ENCODE assay signal across 12 mouse cellular contexts in the genomic region with DNA sequence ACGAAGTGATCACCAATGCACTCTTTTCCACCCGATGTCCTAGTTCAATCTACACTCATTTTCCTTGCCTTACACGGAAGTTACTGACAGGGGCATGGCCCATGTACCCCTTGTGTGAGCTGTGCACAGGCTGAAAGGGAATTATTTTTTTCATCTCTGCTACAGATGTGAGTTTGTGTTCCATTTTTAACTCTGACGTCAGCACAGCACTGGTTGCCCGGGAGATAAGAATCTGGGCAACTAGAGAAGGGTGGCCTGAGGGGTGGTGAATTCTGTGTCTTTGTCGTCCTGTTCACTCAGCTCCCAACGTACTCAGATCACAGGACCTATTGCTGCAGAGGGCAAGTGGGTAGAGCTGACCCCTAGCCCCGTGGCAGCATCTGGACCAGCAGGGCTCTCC. TPM values are rescaled to one million over a fixed set of nuclear protein-coding genes. Genes with fewer than 3 reads are reported as not detected.
A peak's percentile ranks its signal among the peaks of the same experiment; 100 is the strongest.
DNase-seq lines count a peak whose midpoint lies in the region; ATAC-seq and TF ChIP-seq lines count a peak whose summit lies in the region.
"Had no signal": no experiment of that assay in that cellular context is flagged by ENCODE, and none has a peak within 500 bp of the region (broad histone marks: within the 10 kb centered on the region; RNA-seq: fewer than 3 reads in every experiment).

No protein-coding gene starts in this region.

- no peak overlapping the region for H3K4me2 ChIP-seq in hindbrain, postnatal 0 days (ENCODE audit: low read depth, low read length)
- no peak overlapping the region for H3K4me2 ChIP-seq in hindbrain, embryonic 11.5 days (replicated peaks; ENCODE audit: low read depth, low read length)
- H3K4me2 ChIP-seq: liver, embryonic 13.5 days had no signal

- WGBS in hindbrain, postnatal 0 days, result 48% methylated on average over 8 of the region's 8 CpGs
- WGBS in hindbrain, embryonic 11.5 days, result 51% methylated on average over 8 of the region's 8 CpGs

- no peaks in the 10 kb centered on the region for H3K9me3 ChIP-seq in hindbrain, postnatal 0 days (ENCODE audit: low read length)
- no peaks in the 10 kb centered on the region for H3K9me3 ChIP-seq in hindbrain, embryonic 11.5 days (ENCODE audit: control insufficient read depth, low read length)
- H3K9me3 ChIP-seq: liver, embryonic 13.5 days had no signal

- no peak overlapping the region for H3K27ac ChIP-seq in hindbrain, postnatal 0 days
- H3K27ac ChIP-seq in hindbrain, embryonic 11.5 days (ENCODE audit: low read depth, low read length), result no peak overlapping the region
- H3K27ac ChIP-seq: liver, embryonic 13.5 days; stomach, postnatal 0 days had no signal

- H3K4me1 ChIP-seq in hindbrain, postnatal 0 days (ENCODE audit: insufficient read depth, low read length), result no peaks in the 10 kb centered on the region
- no peaks in the 10 kb centered on the region for H3K4me1 ChIP-seq in hindbrain, embryonic 11.5 days (replicated peaks; ENCODE audit: control insufficient read depth, insufficient read depth, low read length)

- no peak overlapping the region for H3K9ac ChIP-seq in hindbrain, postnatal 0 days (replicated peaks; ENCODE audit: low read length)
- no peak overlapping the region for H3K9ac ChIP-seq in hindbrain, embryonic 11.5 days (ENCODE audit: low read depth, low read length)
- H3K9ac ChIP-seq: liver, embryonic 13.5 days had no signal

- DNase-seq in hindbrain, postnatal 0 days (ENCODE audit: low spot score), result no peak
- no peak for DNase-seq in hindbrain, embryonic 11.5 days (ENCODE audit: low spot score)
- peak; percentile 43 to 66 for DNase-seq in right cerebral cortex, postnatal 10 days (ENCODE audit: low spot score in 2 of 2)
- DNase-seq in right cerebral cortex, postnatal 4 days, result no peak
- DNase-seq in adrenal gland, adult 2 months, result peak; percentile 62
- peak; percentile 39 for DNase-seq in telencephalon, adult 2 months (ENCODE audit: low read depth, low spot score)
- no peak for DNase-seq in urinary bladder, postnatal 25 days (ENCODE audit: low spot score)
- DNase-seq: kidney, adult 2 months; layer of hippocampus, postnatal 36 days; liver, embryonic 13.5 days; right cerebral cortex, postnatal 14 days had no signal

- no peaks in the 10 kb centered on the region for H3K36me3 ChIP-seq in hindbrain, postnatal 0 days (ENCODE audit: insufficient read depth, low read length)
- no peaks in the 10 kb centered on the region for H3K36me3 ChIP-seq in hindbrain, embryonic 11.5 days (ENCODE audit: control insufficient read depth, insufficient read depth, low read length)
- H3K36me3 ChIP-seq: liver, embryonic 13.5 days had no signal

- no peaks in the 10 kb centered on the region for H3K27me3 ChIP-seq in hindbrain, postnatal 0 days (ENCODE audit: insufficient read depth, low read length)
- H3K27me3 ChIP-seq in hindbrain, embryonic 11.5 days (ENCODE audit: control insufficient read depth, insufficient read depth, low read length), result no peaks in the 10 kb centered on the region
- H3K27me3 ChIP-seq: liver, embryonic 13.5 days had no signal

- H3K4me3 ChIP-seq in hindbrain, postnatal 0 days (ENCODE audit: low read length), result no peak overlapping the region
- no peak overlapping the region for H3K4me3 ChIP-seq in hindbrain, embryonic 11.5 days (ENCODE audit: low read depth, low read length)
- H3K4me3 ChIP-seq: liver, embryonic 13.5 days had no signal

- ATAC-seq in hindbrain, postnatal 0 days, result peak; percentile 59; the same call in 1 of the 2 replicates
- no peak for ATAC-seq in hindbrain, embryonic 11.5 days (ENCODE audit: low FRiP score)

- no peak for TF ChIP-seq CTCF in hindbrain, postnatal 0 days (IDR thresholded peaks at IDR 0.05; ENCODE audit: low read depth)

RNA-seq across cellular contexts. Expression of a gene that starts 43.9 kb away (rescaled TPM):
- 124 and 138 TPM in 2 replicates for total RNA-seq in hindbrain, postnatal 0 days (2014; rRNA removed)
- 123 and 124 TPM in 2 replicates for polyA plus RNA-seq in hindbrain, postnatal 0 days (2015; fragmentation: Nextera tagmentation; extraction: Ambion mirVana)
- polyA plus RNA-seq in hindbrain, embryonic 11.5 days (2014; fragmentation: Nextera tagmentation; extraction: Ambion mirVana), result 49.9 and 56.2 TPM in 2 replicates
- 10 to 100 TPM; 24.9 to 63.2 TPM for total RNA-seq in adrenal gland, adult 2 months (2021)
- polyA plus RNA-seq in adrenal gland, adult 2 months (2012; rRNA removed), result 11.8 and 13.0 TPM in 2 replicates

RNA-seq across cellular contexts. Expression of a gene that starts 45.8 kb away (rescaled TPM):
- 42.2 and 50.1 TPM in 2 replicates for total RNA-seq in hindbrain, postnatal 0 days (2014; rRNA removed)
- 52.9 and 55.4 TPM in 2 replicates for polyA plus RNA-seq in hindbrain, postnatal 0 days (2015; fragmentation: Nextera tagmentation; extraction: Ambion mirVana)
- 235 and 239 TPM in 2 replicates for polyA plus RNA-seq in hindbrain, embryonic 11.5 days (2014; fragmentation: Nextera tagmentation; extraction: Ambion mirVana)
- total RNA-seq in adrenal gland, adult 2 months (2021), result 10 to 100 TPM; 40.5 to 46.7 TPM
- 10.5 and 12.6 TPM in 2 replicates for polyA plus RNA-seq in adrenal gland, adult 2 months (2012; rRNA removed)

Comparison
In these comparisons a context has a peak if more than half of its experiments do, and no peak if none do; other contexts are left out.
1. DNase-seq: peak in right cerebral cortex, postnatal 10 days (2 of 2), adrenal gland, adult 2 months (single experiment) and telencephalon, adult 2 months (single experiment); none in hindbrain, postnatal 0 days (single experiment), hindbrain, embryonic 11.5 days (single experiment), right cerebral cortex, postnatal 4 days (single experiment) and urinary bladder, postnatal 25 days (single experiment).